Mouse (Mus musculus) bone marrow, adult 2 months (tissue): ENCODE measurements around the gene Sel1l3. TPM values are rescaled to one million over a fixed set of nuclear protein-coding genes. Genes with fewer than 3 reads are reported as not detected.

Source experiments
- H3K27ac ChIP-seq: fragments of 200-500 bp; 2 replicates; pipeline ENCODE4 v1.5.1; 2012; ENCODE audit warnings: low read depth, mild to moderate bottlenecking, control low read depth, inconsistent platforms, low read length; ENCODE audit not compliant: control insufficient read depth, poor library complexity, insufficient read depth
- H3K4me1 ChIP-seq: fragments of 200-500 bp; 2 replicates; pipeline ENCODE4 v1.6.1; 2011; ENCODE audit warnings: low read length; ENCODE audit not compliant: control insufficient read depth, insufficient read depth
- H3K4me3 ChIP-seq: fragments of 200-500 bp; replicated peaks from 2 replicates; pipeline ENCODE3; 2011; ENCODE audit warnings: mild to moderate bottlenecking, low read depth, low read length, control low read depth; ENCODE audit not compliant: control insufficient read depth
- CTCF ChIP-seq: fragments of 200-500 bp; IDR thresholded peaks from 2 replicates; pipeline ENCODE4 v1.5.1; 2011; ENCODE audit warnings: low read length, control low read depth; ENCODE audit not compliant: control insufficient read depth, insufficient read depth
- POLR2A ChIP-seq: fragments of 200-500 bp; IDR thresholded peaks from 2 replicates; pipeline ENCODE4 v1.6.1; 2011; ENCODE audit warnings: low read depth, mild to moderate bottlenecking, control low read depth, low read length, borderline replicate concordance; ENCODE audit not compliant: control insufficient read depth
- WGBS: fragments of 180-500 bp; shearing (Covaris S2); methylation state at CpG from one replicate; pipeline ENCODE4 v1.1.7; 2018; 5-methylcytosine and 5-hydroxymethylcytosine counted together
- polyA plus RNA-seq: library from polyadenylated mRNA; stranded (reverse); fragments of >200 nt; gene quantifications from 2 replicates; pipeline ENCODE4 v1.2.4, GENCODE M21; 2011; ENCODE audit warnings: low replicate concordance; ENCODE audit not compliant: missing spikeins, insufficient read depth, insufficient read length

Gene Sel1l3
- polyA plus RNA-seq, 1 experiment = not detected

- H3K4me1 ChIP-seq = no peaks in the 10 kb centered on the region
- no peak overlapping the region for H3K27ac ChIP-seq
- WGBS = 52% methylated on average over 11 of the region's 11 CpGs
- H3K4me3 ChIP-seq = no peak overlapping the region
- TF ChIP-seq POLR2A = no peak
- TF ChIP-seq CTCF = no peak
These were observed 74.2 kb downstream of the Sel1l3 start for GRCm38 (mm10) chr5:53139566-53139965.

- Histone ChIP-seq H3K27ac (no peak overlapping the region), H3K4me3 (no peak overlapping the region), H3K4me1 (no peaks in the 10 kb centered on the region)
- no peak for TF ChIP-seq CTCF
- no peak for TF ChIP-seq POLR2A
- WGBS = 68% methylated on average over 4 of the region's 4 CpGs
These were observed 74.6 kb downstream of the Sel1l3 start for GRCm38 (mm10) chr5:53139140-53139539.

- 86% methylated on average over 8 of the region's 8 CpGs for WGBS
- Histone ChIP-seq H3K4me1 (no peaks in the 10 kb centered on the region), H3K27ac (no peak overlapping the region), H3K4me3 (no peak overlapping the region)
- no peak for TF ChIP-seq CTCF
- TF ChIP-seq POLR2A = no peak
These were observed 75.7 kb downstream of the Sel1l3 start for GRCm38 (mm10) chr5:53138025-53138424.

- H3K27ac ChIP-seq = no peak overlapping the region
- TF ChIP-seq POLR2A (no peak), CTCF (no peak)
- no peaks in the 10 kb centered on the region for H3K4me1 ChIP-seq
- WGBS = 78% methylated on average over 8 of the region's 8 CpGs
- H3K4me3 ChIP-seq = no peak overlapping the region
These were observed 77.7 kb downstream of the Sel1l3 start for GRCm38 (mm10) chr5:53135984-53136383.

GRCm38 (mm10) chr5:53134003-53134402, 79.7 kb downstream of the Sel1l3 start:
- 87% methylated on average over 2 of the region's 2 CpGs for WGBS
- H3K4me1 ChIP-seq = no peaks in the 10 kb centered on the region
- H3K4me3 ChIP-seq = no peak overlapping the region
- no peak overlapping the region for H3K27ac ChIP-seq
- TF ChIP-seq POLR2A = no peak
- TF ChIP-seq CTCF = no peak

- 66% methylated on average over 4 of the region's 4 CpGs for WGBS
These were observed 89.0 kb downstream of the Sel1l3 start for GRCm38 (mm10) chr5:53124701-53125100.

GRCm38 (mm10) chr5:53123525-53124286, 90.0 kb downstream of the Sel1l3 start:
- H3K27ac ChIP-seq = no peak overlapping the region
- no peaks in the 10 kb centered on the region for H3K4me1 ChIP-seq
- H3K4me3 ChIP-seq = no peak overlapping the region
- WGBS = 47% methylated on average over 10 of the region's 10 CpGs
- TF ChIP-seq POLR2A (no peak), CTCF (no peak)

More at GRCm38 (mm10) chr5:53124701-53125100, 89.0 kb downstream of the Sel1l3 start:
- no peaks in the 10 kb centered on the region for H3K4me1 ChIP-seq
- H3K4me3 ChIP-seq = no peak overlapping the region
- no peak overlapping the region for H3K27ac ChIP-seq
- TF ChIP-seq CTCF = no peak
- no peak for TF ChIP-seq POLR2A

GRCm38 (mm10) chr5:53119689-53120088, 94.0 kb downstream of the Sel1l3 start:
- no peak overlapping the region for H3K27ac ChIP-seq
- TF ChIP-seq POLR2A (no peak), CTCF (no peak)
- no peak overlapping the region for H3K4me3 ChIP-seq
- H3K4me1 ChIP-seq = no peaks in the 10 kb centered on the region
- WGBS = 76% methylated on average over 3 of the region's 3 CpGs

- 91% methylated on average over 8 of the region's 8 CpGs for WGBS
- Histone ChIP-seq H3K4me3 (no peak overlapping the region), H3K4me1 (no peaks in the 10 kb centered on the region), H3K27ac (no peak overlapping the region)
- TF ChIP-seq CTCF = no peak
- TF ChIP-seq POLR2A = no peak
These were observed 95.5 kb downstream of the Sel1l3 start for GRCm38 (mm10) chr5:53118212-53118611.
